9 mouse cellular contexts compared by ENCODE assay signal in the genomic region with DNA sequence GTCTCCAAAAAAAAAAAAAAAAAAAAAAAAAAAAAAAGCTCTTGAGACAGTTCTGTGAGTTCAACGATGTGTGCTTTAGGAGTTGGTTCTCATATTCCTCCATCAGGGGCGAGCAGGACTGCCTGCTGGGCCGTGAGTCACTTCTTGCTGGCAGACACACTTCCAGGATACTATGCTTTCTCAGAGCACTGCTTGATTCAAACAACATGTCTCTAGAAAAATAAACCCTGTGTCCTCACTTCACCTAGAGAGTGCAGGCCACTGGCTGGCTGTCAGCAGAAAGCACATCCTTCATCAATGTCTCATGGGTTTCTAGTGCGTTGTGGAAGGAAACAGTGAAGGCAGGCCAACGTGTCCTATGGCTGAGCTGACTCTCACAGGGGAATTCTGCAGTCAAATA.
DNase-seq lines count a peak whose midpoint lies in the region; TF ChIP-seq lines count a peak whose summit lies in the region.
"Had no signal": no experiment of that assay in that cellular context is flagged by ENCODE, and none has a peak within 500 bp of the region (broad histone marks: within the 10 kb centered on the region; RNA-seq: fewer than 3 reads in every experiment).

No protein-coding gene starts in this region.

- TF ChIP-seq CTCF in lung, adult 2 months (IDR thresholded peaks at IDR 0.05; ENCODE audit: insufficient read depth, low read length) = no peak

- DNase-seq in adrenal gland, postnatal 14 days = peak; percentile 22
- no peak for DNase-seq in adrenal gland, postnatal 4 days (ENCODE audit: low spot score in 2 of 2)
- DNase-seq in lung, adult 18-20 months = peak; percentile 17 to 26
- DNase-seq in lung, adult 2 months = no peak
- peak; percentile 15 for DNase-seq in kidney, postnatal 10 days
- peak; percentile 58 for DNase-seq in skeletal muscle tissue, adult 2 months (ENCODE audit: low read depth, low spot score)
- no peak for DNase-seq in right cerebral cortex, adult 2 months (ENCODE audit: low spot score in 2 of 2)
- DNase-seq in hindbrain, embryonic 10.5 days (ENCODE audit: low spot score) = no peak

- no peaks in the 10 kb centered on the region for H3K9me3 ChIP-seq in hindbrain, embryonic 10.5 days
- H3K9me3 ChIP-seq: forebrain, embryonic 12.5 days had no signal

- no peak for TF ChIP-seq POLR2A in lung, adult 2 months (IDR thresholded peaks at IDR 0.05; ENCODE audit: borderline replicate concordance, extremely low read depth, low read depth, low read length)

- H3K4me1 ChIP-seq in lung, adult 2 months (ENCODE audit: control insufficient read depth, insufficient read depth, low read length) = peaks cover 2% of the 10 kb centered on the region; the same call in 1 of the 2 replicates
- H3K4me1 ChIP-seq in hindbrain, embryonic 10.5 days (replicated peaks) = no peaks in the 10 kb centered on the region
- H3K4me1 ChIP-seq: forebrain, embryonic 12.5 days had no signal

- no peak overlapping the region for H3K27ac ChIP-seq in hindbrain, embryonic 10.5 days
- H3K27ac ChIP-seq: forebrain, embryonic 12.5 days had no signal

- WGBS in lung, adult 2 months = 26% methylated on average over 5 of the region's 5 CpGs
- WGBS in hindbrain, embryonic 10.5 days = 58% methylated on average over 5 of the region's 5 CpGs

- H3K4me3 ChIP-seq in lung, adult 2 months (replicated peaks; ENCODE audit: extremely low read depth, low read depth, low read length) = no peak overlapping the region
- H3K4me3 ChIP-seq in hindbrain, embryonic 10.5 days = no peak overlapping the region
- H3K4me3 ChIP-seq: forebrain, embryonic 12.5 days had no signal

- no peaks in the 10 kb centered on the region for H3K36me3 ChIP-seq in hindbrain, embryonic 10.5 days
- H3K36me3 ChIP-seq: forebrain, embryonic 12.5 days had no signal

- H3K27me3 ChIP-seq in hindbrain, embryonic 10.5 days (ENCODE audit: insufficient read depth, poor library complexity, severe bottlenecking) = no peaks in the 10 kb centered on the region
- H3K27me3 ChIP-seq: forebrain, embryonic 12.5 days had no signal

Comparison
In these comparisons a context has a peak if more than half of its experiments do, and no peak if none do; other contexts are left out.
1. DNase-seq: peak in adrenal gland, postnatal 14 days (single experiment), lung, adult 18-20 months (2 of 2), kidney, postnatal 10 days (single experiment) and skeletal muscle tissue, adult 2 months (single experiment); none in adrenal gland, postnatal 4 days (0 of 2), lung, adult 2 months (single experiment), right cerebral cortex, adult 2 months (0 of 2) and hindbrain, embryonic 10.5 days (single experiment).